Mouse (Mus musculus) G1E (cell line): ENCODE data around the gene Maoa. TPM values are rescaled to one million over a fixed set of nuclear protein-coding genes. Genes with fewer than 3 reads are reported as not detected.
A peak's percentile ranks its signal among the peaks of the same experiment; 100 is the strongest.

ENCODE experiments used
- ATAC-seq: 2 replicates; pipeline ENCODE4 v1.8.0; 2016; ENCODE audit warnings: mild to moderate bottlenecking; ENCODE audit not compliant: insufficient number of reproducible peaks, poor library complexity, low FRiP score, severe bottlenecking; ENCODE audit errors: extremely low read depth
- DNase-seq: peaks from one replicate; pipeline ENCODE4 v3.0.0; 2012; ENCODE audit warnings: low spot score
- H3K27me3 ChIP-seq: 2 replicates; pipeline ENCODE4 v1.6.1; 2012; ENCODE audit warnings: mild to moderate bottlenecking, low read length, inconsistent platforms; ENCODE audit not compliant: insufficient read depth
- H3K36me3 ChIP-seq: replicated peaks from 2 replicates; pipeline ENCODE3; 2012; ENCODE audit warnings: mild to moderate bottlenecking, inconsistent platforms
- H3K4me1 ChIP-seq: 2 replicates; pipeline ENCODE4 v1.6.1; 2012; ENCODE audit warnings: low read depth, low read length, inconsistent platforms, mixed read lengths; ENCODE audit not compliant: insufficient read depth
- H3K4me3 ChIP-seq: 2 replicates; pipeline ENCODE4 v1.5.1; 2012; ENCODE audit warnings: low read depth, mild to moderate bottlenecking, inconsistent platforms, low read length, moderate library complexity, mixed read lengths
- H3K9me3 ChIP-seq: replicated peaks from 2 replicates; pipeline ENCODE4 v1.6.1; 2012; ENCODE audit warnings: inconsistent platforms
- CTCF ChIP-seq: IDR thresholded peaks from 2 replicates; pipeline ENCODE4 v1.5.1; 2012; ENCODE audit warnings: low read depth, low read length, inconsistent platforms, mixed read lengths
- GATA1 ChIP-seq: IDR thresholded peaks from 2 replicates; pipeline ENCODE4 v1.6.1; 2012; ENCODE audit warnings: borderline replicate concordance, low read length, inconsistent platforms, mixed read lengths
- GATA2 ChIP-seq: IDR thresholded peaks from 2 replicates; pipeline ENCODE4 v1.6.1; 2012; ENCODE audit warnings: low read depth, low read length, inconsistent platforms, borderline replicate concordance
- POLR2AphosphoS5 ChIP-seq: IDR thresholded peaks from 2 replicates; pipeline ENCODE4 v1.6.1; 2012; ENCODE audit warnings: low read depth, low read length, inconsistent platforms; ENCODE audit not compliant: insufficient replicate concordance
- TAL1 ChIP-seq: conservative IDR thresholded peaks from 2 replicates; pipeline ENCODE4 v1.6.1; 2012; ENCODE audit warnings: low read depth, low read length, inconsistent platforms, mixed read lengths
- polyA plus RNA-seq: library from polyadenylated mRNA; stranded (reverse); fragments of >175 nt; gene quantifications from 2 replicates; pipeline ENCODE4 v1.2.3, GENCODE M21; 2012
- total RNA-seq, 2 experiments: library from RNA; stranded (forward) in 1 of 2; stranded (reverse) in 1 of 2; fragments of 200-1000 nt in 1 of 2; fragments of >200 nt in 1 of 2; fragmentation: Nextera tagmentation in 1 of 2; gene quantifications; 2 replicates each; pipeline ENCODE4 v1.2.3; 2014 to 2017

Maoa gene
- total RNA-seq (2014; fragmentation: Nextera tagmentation), result 6.5 and 7.1 TPM in 2 replicates
- 8.7 and 9.2 TPM in 2 replicates for total RNA-seq (2017)
- polyA plus RNA-seq, result 0.36 and 0.42 TPM in 2 replicates

DNA sequence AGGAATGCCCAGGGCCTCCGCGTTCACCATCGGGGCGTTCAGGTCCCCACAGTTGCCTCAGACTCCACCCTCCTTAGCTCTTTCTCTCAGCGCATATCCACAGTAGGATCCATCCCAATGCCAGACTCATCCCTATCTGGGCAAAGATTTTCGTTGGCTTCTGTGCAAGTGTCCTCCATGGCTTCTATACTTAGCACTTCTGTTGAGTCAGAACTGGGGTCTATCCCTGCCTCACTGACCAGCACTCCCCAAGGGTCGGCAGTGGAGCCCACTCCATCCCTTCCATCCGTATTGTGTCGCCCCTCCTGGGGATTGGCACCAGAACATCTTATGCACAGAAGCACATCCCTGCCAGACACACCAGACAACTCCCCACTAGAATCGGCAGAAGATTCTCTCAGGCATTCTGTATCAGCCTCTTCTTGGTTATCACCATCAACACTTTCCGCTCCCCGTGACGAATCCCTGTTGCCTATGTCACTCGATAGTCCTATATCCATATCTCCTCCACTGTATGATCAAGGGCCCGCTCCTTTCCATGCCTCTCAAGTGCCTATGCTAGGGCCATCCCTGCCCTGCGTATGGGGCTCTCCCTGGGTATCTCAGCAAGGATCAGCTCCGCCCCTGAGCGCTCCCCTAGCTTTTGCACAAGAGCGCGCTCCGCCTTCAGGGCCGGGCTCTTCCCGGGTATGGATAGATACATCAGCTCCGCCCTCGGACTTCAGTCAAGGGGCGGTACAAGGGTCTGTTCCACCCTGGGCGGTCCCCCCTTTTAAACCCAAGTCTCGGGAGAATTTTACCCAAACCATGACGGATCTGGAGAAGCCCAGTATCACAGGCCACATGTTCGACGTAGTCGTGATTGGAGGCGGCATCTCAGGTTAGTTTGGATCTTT is at the start of gene Maoa:
Gene Maoa, plus strand, starts transcription at position 665 of the 896 bp plus-strand sequence.
- H3K9me3 ChIP-seq, result no peaks in the 10 kb centered on the region
- H3K4me3 ChIP-seq, result peak within 1 kb of the TSS; percentile 72
- no peaks in the 10 kb centered on the region for H3K36me3 ChIP-seq
- DNase-seq, result peak; percentile 33
- peak; percentile 86 for ATAC-seq
- H3K27me3 ChIP-seq, result no peaks in the 10 kb centered on the region
- TF ChIP-seq GATA2, result no peak
- no peak for TF ChIP-seq CTCF
- no peak for TF ChIP-seq POLR2AphosphoS5
- TF ChIP-seq GATA1, result no peak
- TF ChIP-seq TAL1, result no peak
- H3K4me1 ChIP-seq, result peaks cover 8% of the 10 kb centered on the region

DNA sequence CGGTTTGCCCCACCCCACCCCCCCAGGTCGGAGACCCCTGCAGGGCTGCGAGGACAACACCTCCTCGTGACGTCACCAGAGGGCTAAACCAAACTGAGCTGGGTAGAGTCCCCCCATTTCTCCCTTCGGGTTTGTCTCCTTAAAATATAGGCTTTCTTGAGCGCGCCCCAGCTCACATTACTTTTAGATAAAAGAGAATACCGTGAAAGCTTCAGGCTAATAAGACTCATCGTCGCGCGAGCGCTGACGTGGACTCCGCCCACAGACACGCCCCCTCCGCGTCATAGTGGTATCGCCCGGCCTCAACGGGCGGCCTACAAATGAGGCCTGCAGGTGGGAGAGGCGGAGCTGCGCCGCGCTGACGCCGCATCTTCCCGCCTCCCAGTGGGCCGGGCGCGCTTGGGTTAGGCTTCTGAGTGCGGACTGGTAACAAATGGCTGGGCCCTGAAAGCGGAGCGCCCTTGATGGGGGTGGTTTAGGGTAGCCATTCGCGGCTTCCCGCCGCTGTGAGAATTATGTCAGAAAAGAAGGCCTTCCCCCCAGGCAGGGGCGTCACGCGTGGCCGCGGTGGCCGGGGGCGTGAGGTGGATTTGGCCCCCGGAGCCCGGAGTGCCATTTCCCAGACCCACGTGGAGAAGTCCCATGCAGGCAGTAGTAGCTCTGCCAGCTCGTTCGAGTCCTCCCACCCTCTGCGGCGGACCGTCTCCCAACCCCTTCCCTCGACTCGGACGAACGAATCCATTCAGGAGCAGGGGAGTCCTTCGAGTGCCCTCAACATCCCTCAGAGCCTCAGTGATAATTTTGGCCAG is 1.1 kb upstream of the Maoa start:
- peaks cover 8% of the 10 kb centered on the region for H3K4me1 ChIP-seq

DNA sequence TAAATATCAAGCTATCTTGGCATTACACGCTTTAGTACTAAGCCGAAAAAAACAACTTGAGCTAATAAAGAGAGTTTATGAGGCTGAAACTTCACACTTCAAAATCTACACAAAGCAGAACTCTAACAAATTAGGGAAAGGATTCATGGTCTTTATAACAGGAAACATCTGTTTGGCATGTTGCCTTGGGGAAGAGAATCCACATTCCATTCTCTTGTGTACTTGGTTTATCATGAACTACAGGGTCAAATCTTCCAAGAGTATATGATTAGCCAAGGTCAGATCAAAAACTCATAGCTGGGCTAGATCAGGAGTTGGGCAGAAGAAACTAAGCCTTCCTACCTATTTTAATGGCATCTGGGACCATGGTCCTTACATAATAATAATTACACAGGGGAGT is 37.0 kb downstream of the Maoa start:
- no peak for ATAC-seq
- TF ChIP-seq TAL1, result no peak
- H3K9me3 ChIP-seq, result no peaks in the 10 kb centered on the region
- H3K27me3 ChIP-seq, result no peaks in the 10 kb centered on the region
- DNase-seq, result no peak
- no peaks in the 10 kb centered on the region for H3K4me1 ChIP-seq
- no peaks in the 10 kb centered on the region for H3K36me3 ChIP-seq
- H3K4me3 ChIP-seq, result no peak overlapping the region

More for the DNA sequence above, 1.1 kb upstream of the Maoa start:
- peak; percentile 72 for ATAC-seq
- H3K36me3 ChIP-seq, result no peaks in the 10 kb centered on the region
- TF ChIP-seq GATA1, result no peak
- no peak for TF ChIP-seq TAL1
- TF ChIP-seq POLR2AphosphoS5, result no peak
- TF ChIP-seq GATA2, result no peak
- TF ChIP-seq CTCF, result no peak
- H3K9me3 ChIP-seq, result no peaks in the 10 kb centered on the region
- peak; percentile 50 for DNase-seq
- H3K4me3 ChIP-seq, result peak overlapping the region; percentile 72
- H3K27me3 ChIP-seq, result no peaks in the 10 kb centered on the region

DNA sequence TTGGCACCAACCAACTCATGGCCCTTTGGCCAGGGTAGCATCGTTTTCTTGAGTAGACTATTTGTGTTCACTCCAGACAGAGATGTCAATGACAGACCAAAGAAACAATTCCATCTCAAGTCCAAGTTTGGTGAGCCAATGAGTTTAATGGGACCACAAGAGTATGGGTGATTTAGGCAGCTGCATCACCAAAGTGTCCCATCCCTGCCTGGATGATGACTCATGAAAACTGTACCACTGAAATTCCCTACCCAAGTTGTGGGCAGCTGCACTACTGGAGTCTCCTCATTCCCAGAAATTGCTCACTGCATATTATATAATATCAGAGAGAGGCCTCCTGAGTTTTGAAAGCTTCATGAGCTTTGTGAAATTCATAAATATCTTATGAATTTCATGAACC is 86.6 kb downstream of the Maoa start:
- no peak for DNase-seq
- no peak for ATAC-seq
- Histone ChIP-seq H3K4me1 (no peaks in the 10 kb centered on the region), H3K27me3 (no peaks in the 10 kb centered on the region), H3K36me3 (no peaks in the 10 kb centered on the region), H3K9me3 (no peaks in the 10 kb centered on the region), H3K4me3 (no peak overlapping the region)
- TF ChIP-seq GATA1 (no peak), POLR2AphosphoS5 (no peak), GATA2 (no peak), TAL1 (no peak), CTCF (no peak)

DNA sequence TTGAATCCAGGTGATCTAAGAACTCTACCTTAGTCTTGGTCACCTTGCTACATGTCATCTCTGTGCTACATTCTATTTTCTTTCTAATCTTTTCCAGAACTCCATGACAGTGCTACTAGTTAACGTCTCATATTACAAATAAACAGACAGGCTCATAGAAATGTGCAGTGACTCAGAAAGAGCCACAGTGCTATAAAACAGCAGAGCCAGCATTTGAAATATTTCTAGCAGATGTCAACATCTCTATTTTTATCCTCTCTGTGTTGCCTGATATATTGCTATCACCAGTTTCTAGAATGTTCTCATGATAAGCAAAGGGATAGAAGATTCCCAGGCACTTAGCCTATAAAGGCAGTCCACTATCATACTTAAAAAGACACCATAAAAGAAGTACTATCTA is 94.5 kb downstream of the Maoa start:
- Histone ChIP-seq H3K9me3 (no peaks in the 10 kb centered on the region), H3K4me3 (no peak overlapping the region), H3K27me3 (no peaks in the 10 kb centered on the region), H3K36me3 (no peaks in the 10 kb centered on the region), H3K4me1 (no peaks in the 10 kb centered on the region)
- DNase-seq (no peak), ATAC-seq (peak; percentile 75)
- TF ChIP-seq GATA2, result no peak
- TF ChIP-seq TAL1, result no peak
- TF ChIP-seq CTCF, result no peak
- TF ChIP-seq GATA1, result no peak

Other genes with a start within 250 kb of the Maoa start
- not detected in 2 replicates for gene Cypt1, start 96.8 kb upstream of the Maoa start, total RNA-seq (2014; fragmentation: Nextera tagmentation)
- gene Cypt1, start 96.8 kb upstream of the Maoa start, total RNA-seq (2017), result not detected in 2 replicates
- gene Cypt1, start 96.8 kb upstream of the Maoa start, polyA plus RNA-seq, result not detected in 2 replicates
- gene Maob, start 197.7 kb downstream of the Maoa start, total RNA-seq (2014; fragmentation: Nextera tagmentation), result not detected in 2 replicates
- gene Maob, start 197.7 kb downstream of the Maoa start, total RNA-seq (2017), result not detected in 2 replicates
- gene Maob, start 197.7 kb downstream of the Maoa start, polyA plus RNA-seq, result not detected in 2 replicates